Mouse (Mus musculus) layer of hippocampus, adult 8-10 months (tissue): Measurements from ENCODE around the gene Pafah2. TPM values are rescaled to one million over a fixed set of nuclear protein-coding genes. Genes with fewer than 3 reads are reported as not detected.

ENCODE experiments used
- DNase-seq, 2 experiments: peaks; one replicate each; pipeline ENCODE4 v3.0.0; 2022; ENCODE audit warnings: low spot score in 2 of 2
- total RNA-seq, 4 experiments: library from RNA; stranded (reverse); gene quantifications; 2 replicates each; pipeline ENCODE4 v1.2.4; 2022

Gene Pafah2
- total RNA-seq, 4 experiments from 2014 or later: 5.5 to 10.5 (median 8.5) TPM

DNA sequence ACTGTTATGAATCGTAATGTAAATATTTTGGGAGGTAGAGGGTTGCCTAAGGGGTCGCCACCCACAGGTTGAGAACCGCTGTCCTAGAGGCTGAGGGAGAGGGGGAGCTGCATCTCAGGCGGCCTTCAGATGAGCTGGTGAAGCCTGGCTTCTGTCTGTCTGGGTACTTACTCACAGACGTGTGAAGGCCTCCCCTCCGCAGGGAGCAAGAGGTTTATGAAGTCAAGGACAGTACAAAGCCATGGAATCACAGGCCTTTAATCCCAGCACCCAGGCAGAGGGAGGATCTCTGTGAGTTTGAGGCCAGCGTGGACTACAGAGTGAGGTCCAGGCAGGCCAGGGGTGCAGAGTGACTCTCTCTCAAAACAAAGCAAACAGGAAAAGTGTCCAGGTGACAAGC is 21.0 kb downstream of the Pafah2 start:
- no peak for DNase-seq

DNA sequence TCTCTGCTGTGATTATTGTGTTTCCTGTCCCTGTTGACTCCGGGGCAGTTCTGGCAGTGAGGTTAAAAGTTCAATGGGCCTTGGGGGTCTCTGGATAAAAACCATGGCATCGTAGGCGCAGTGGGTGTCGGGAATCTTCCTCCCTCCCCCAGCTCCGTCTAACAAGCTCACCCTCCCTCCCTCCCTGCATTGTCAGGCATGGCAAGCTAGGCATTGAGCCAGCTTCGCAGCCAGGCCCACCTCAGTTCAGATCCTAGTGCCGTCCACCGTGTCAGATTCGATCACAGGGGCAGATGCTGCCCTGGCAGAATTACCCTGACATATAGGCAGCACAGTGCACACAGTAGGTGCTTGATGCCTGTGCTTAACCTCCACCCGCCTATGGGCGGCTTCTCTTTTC is 25.9 kb downstream of the Pafah2 start:
- DNase-seq: no peak

DNA sequence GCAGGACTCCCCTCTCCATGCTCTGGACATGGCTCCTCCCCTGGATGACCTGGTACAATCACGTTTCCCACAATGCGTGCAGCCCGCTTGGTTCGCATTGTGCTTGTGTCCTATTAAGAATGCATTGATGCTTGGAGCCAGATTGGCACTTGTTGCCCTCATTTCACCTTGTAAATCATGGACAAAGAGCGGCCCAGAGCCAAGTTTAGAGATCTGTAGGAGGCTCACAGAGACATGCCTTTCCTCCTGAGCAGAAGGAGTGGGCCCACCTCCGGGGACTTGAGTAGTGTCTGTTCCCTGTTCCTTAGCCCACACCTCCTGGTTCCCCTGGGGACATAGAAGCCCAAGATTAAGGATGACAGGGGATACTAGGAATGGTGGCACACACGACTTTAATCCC is 27.8 kb downstream of the Pafah2 start:
- DNase-seq: no peak

DNA sequence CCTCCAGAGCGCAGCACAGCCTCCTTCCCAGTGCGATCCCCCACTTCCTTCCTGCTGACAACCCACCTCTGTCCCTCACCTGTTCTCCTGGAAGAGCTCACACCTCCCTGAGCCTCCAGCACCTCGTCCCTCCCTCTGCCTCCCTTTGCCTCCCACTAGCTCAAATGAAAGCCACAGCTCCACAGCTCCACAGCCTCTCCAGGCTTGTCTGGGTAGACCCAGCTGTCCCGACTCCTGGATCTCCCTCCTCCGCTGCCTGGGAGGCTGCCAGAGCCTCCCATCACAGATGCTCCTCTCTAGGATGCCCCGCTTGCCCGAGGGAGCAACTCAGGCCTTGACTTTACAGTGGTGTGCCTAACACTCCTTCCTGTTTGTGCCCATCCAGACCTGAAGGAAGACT is 29.0 kb downstream of the Pafah2 start:
- no peak for DNase-seq

DNA sequence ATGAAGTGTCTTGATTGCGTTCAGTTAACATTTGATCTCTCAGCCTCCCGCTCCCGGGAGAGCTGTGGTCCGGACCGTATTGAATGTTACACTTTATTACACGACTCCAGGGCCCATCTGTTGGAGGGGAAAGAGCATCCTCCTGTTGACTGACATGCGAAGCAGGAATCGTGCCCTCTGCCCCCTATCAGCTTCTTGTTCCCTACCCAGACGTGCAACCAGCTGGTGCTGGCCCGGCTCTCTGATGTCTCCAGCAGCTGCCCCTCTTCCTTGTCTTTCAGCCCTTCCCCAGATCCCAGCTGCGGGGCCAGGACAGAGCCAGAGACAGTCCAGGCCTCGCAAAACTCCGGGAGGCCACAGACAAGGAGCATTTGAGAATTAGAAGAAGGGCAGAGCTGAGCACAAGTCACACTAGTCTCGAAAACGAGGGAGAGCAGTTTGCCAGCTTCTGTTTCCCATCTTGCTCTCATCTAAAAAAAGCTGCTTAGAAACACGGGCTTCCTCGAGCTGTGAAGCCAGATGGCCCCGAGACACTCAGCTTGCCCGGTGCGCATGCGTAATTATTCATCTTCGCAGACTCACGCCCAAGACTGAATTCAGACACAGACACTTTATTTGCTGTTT is 34.4 kb downstream of the Pafah2 start:
- DNase-seq: peak; percentile 92 to 95

DNA sequence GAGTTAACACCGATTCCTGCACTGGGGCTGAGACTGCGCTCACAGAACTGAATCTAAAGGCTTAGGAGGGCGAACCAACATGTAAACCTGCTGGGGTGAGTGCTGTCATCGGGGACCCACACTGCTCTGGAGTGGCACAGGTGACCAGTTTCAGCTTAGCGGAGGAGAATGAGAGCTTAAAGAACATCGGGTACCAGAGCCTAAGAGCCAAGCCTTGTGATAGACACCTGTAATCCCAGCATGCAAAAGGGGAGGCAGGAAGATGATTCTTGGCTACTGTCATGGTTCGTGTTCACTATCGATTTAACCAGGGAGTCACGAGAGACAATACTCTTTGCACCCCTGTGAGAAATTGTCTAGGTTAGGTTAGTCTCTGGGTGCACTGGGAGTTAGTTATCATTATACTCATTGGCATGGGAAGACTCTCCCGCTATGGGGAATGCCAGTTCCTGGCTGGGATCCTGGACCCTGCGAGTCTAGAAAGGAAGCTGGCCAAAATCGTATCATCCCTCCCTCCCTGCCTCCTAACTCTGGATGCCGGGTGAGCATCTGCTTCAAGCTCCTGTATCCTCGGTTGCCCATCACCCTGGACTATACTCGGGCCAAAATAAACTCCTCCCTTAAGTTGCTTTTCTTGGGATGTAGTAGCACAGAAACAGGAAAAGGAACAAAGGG is 36.7 kb downstream of the Pafah2 start:
- no peak for DNase-seq

DNA sequence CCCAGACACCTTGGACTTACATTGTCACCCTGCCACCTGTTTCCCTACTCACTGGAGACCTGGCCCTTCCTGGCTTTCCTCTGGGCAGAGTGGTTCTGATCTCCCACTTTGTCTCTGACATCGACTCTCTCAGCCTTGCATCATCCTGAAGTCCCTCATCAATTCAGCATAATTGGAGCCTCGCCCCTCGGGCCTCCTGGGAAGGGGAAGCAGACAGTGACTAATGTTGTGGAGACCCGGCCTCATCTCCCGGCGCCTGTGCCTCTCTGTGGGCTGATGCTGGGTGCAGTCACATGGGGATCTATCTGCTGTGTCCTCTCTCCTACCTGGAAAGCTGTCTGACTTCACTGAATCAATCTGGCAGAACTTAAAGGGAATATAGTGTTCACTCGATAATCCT is 40.1 kb downstream of the Pafah2 start:
- no peak for DNase-seq

DNA sequence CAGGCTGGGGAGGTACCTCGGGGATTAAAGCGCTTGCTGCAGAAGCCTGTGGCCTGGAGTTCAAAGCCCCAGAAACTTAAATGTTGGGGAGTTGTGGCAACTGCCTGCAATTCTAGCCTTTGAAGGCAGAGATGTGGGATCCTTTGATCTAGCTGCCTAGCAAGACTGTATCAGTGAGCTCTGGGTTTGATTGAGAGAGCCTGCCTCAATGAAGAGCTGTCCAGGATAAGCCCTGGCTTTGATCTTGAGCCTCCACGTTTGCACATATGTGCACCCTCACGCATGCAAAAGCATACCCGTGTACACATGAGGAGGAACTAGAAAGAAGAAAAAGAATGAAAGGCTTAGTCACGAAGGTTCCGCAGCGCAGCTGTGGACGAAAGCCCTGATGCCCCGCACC is 40.5 kb downstream of the Pafah2 start:
- DNase-seq: no peak

DNA sequence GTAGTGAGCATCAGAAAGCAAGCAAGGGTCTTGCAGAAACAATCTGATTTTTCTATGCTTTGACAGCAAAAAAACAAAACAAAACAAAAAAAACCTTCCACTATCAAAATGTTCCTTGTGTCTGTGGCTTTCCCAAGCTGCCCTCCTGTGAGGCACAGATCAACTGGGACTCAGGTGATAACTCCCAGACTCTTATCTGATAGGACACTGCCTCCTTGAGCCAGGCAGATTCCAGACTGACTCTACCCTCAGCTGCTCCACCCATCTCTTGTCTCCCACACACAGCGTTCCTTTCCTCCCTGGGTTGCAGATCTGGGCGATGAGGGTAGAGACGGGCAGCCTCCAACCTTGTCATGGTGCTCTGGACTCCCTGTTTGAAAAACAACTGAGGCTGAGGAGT is 43.0 kb downstream of the Pafah2 start:
- no peak for DNase-seq

DNA sequence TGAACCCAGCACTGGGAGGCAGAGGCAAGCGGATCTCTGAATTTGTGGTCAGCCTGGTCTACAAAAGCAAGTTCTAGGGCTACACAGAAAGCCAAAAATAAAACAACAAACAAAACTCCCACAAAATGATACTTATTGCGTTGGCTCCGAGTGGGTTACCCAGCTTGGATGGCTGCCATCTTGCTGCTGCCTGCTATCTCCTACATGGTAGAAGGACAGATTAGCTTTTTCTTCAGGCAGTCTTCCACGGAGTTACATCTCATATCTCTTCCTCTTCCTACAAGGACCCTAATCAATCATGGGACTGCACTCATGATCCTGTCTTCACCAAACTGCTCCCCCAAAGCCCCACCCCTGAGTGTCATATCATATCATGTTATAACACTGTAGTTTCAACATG is 43.8 kb downstream of the Pafah2 start:
- no peak for DNase-seq

DNA sequence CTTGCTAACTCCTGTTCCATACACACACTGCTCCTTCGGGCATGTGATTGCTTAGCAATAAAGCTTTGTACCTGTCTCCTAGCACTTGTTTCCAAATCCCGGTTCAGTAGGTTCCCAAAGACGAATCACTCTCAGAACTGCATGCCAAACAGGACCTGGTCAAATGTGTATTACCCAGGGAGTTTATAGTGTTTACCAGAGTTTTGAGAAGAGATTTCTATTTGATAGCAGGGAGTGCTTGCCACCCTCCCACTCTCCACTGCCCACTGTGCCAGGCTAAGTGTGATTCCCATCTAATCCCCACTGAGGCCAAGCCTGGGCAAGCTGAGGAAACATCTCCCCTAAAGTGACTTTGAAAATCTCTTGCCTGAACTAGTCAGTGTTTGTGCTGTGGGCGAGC is 46.1 kb downstream of the Pafah2 start:
- no peak for DNase-seq

DNA sequence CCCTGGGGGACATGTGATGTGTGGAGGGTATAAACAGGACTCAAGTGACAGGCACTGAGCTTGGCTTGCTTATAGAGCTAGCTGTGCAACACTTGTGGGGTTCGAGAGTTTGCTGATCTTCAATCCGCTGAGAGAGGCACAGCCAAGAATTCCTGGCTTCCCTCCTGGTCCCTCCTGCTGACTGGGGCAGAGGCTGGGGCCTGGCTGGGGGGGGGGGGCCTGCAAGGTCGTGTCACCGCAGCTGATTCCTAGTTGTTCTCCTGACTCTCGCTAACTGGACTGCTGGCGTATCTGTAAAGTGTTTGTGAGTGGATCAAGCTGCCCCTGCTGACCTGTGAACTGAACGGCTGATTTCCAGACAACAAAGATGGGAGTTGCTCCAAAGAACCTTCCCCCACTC is 47.5 kb downstream of the Pafah2 start:
- no peak for DNase-seq

DNA sequence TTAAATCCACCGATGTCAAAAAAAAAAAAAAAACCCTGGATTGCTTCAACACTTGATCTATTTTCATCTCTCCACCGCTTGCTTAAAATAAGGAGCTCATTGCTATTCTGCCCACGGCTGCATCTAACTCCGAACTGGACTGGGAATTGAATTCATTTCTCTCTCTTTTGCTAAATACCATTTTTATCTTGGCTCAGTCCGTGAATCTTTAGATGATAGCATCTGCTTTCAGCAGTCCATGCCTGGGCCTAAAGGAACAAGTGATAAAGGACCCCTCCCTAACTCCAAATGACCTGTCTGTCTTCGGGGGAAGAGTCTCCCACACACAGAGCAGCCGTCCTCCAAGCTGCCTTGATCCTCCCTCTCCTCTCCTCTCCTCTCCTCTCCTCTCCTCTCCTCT is 48.8 kb downstream of the Pafah2 start:
- peak; percentile 52 to 63 for DNase-seq

DNA sequence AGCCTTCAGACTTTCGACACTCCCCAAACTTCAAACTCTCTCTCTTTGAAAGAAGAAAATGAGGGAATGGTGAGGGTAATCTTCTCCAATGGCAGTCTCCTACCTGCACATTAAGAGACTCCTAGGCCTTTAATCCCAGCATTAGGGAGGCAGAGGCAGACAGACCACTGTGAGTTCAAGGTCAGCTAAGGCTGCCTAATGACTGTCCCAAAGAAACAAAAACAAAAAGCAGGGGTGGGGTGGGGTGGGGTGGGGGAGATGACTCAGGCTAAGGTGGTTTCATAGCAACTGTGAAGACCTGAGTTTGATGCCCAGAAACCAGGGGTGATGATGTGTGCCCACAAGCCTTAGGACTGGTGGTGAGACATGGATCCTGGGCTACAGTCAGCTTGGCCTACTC is 49.4 kb downstream of the Pafah2 start:
- DNase-seq: no peak

DNA sequence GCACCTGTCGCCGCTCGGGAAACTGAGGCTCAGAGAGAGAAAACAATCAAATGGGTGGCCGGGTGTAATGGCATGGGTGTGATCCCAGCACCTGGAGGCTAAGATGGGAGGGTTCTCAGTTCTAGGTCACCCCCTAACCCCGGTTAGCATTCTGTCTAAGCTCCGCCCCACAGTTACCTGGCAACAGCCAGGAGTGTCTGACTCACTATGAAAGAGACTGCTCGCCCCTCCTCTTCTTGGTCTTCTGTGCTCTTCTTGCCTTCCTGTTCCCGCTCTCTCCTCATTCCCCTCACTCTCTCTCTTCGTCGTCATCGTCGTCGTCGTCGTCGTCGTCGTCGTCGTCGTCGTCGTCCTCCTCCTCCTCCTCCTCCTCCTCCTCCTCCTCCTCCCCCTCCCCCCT is 51.8 kb downstream of the Pafah2 start:
- no peak for DNase-seq

DNA sequence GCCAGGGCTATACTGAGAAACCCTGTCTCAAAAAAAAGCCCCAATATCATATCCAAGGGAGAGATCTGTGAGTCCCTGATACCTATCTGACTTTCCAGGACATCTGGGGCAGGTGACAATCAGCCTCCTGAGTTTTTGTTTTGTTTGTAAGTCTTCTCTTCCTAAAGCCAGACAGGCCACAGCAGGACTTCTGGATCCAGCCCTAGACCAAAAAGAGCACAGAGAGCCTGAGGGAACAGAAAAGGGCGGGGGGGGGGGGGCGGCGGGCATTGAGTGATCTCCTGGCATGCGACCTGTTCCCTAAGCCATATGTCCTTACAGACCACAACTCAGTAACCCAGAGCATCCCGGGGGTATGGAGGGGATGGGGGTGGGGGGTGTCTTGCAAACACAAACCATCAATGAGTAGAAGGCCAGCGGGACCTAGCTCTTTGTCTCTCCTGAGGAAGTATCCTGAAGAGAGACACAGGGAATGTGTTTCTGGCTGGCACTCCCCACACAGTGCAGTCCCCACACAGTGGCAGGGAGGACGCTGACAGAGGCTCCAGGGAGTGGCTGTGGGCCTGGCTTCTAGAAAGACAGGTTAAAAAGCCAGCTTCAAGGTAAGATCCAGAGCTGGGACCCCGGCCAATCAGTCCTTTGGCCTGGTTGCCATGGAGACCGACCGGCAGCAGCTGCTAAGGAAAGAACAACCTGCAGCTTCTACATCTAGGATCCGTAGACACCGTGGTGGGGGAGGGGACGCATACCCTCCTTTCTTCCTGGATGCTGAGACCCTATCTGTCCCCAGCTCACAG is 53.7 kb downstream of the Pafah2 start:
- DNase-seq: peak in 1 of 2 experiments; percentile 46

DNA sequence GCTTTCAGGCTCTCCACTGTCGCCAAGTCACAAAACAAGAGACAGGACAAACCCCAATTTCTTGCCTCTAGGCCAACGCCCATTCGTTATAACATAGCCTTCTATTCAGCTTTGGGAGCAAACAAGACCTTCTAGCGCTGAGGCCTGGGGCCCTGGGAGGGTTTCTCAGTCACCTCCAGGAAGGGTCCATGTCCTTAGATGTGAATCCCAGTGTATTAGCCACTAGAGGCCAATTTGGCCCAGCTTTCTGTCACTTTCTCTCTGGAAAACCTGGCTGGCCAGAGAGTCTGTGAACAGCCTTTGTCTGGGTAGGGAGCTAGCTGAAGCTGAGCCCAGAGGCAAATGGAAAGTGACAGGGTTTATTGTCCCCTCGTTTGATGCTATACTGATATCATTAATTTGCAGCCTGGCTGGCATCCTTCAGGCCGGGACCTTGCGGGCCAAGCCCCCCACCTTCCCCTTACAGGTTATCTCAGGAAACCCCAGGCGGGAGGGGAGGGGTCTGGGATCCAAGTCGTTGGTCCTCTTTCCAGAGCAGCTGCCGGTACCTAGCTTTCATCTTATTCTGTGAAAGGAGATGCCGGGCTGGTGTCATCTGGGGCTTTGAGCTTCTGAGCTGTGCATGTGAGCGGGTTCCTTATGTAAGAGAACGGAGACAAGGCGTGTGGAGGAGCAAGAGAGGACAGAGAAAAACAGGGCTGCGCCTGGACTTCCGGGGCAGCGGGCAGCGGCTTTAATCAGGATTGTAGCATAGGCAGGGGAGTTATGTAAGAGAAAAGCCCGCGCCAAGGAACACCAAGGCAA is 54.5 kb downstream of the Pafah2 start:
- peak; percentile 55 to 68 for DNase-seq

DNA sequence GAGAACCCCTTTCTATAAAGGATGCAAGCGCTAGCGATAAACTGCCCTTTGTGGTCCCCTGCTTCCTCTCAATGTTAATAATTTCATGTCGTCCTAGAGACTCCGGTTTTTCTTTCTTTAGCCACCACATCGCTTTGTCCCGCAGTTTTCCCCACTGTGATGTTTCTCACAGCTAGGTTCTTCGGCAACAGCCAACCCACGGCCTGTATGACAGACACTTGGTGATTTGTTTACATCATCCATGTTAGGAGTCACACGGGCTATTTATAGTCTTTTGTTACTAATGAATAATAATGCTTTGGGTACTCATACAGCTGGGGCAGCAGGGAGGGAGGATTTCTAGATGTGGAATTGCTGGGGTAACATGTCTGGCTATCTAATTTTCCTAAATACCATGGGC is 55.4 kb downstream of the Pafah2 start:
- DNase-seq: no peak

DNA sequence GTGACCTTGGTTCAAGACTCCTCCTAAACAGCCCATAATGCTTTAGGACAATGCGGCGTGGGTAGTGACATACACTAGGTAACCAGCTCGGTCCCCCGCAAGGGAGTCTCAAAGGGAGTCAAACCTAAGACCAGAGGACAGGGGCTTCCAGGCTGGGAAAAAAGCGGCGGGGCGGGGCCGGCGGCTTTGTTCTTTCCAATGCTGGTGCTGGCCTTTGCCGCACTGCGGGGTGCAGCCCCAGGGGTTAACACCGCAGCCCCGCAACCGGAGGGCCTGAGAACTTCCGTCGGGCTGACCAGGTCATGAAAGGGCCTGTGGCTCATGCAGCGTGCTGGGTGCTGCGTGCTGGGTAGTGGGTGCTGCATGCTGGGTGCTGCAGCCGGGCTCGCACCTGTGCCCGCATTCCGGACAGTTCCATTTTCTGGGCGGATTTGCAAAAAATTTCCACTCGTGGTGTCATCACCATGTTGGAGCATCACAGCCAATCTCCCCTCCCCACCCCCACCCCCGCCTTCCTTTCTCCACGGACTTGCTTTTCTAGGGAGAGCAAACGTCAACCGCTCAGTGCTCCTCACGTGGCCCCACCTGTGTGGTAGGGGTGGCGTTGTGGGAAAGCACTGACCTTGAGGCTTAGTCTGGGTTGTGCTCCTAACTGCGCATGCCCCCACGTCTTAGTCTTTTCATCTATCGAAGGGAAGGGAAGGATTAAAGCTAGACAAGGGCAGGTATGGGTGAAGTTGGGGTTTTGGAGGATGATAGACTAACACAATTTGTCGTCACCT is 57.7 kb downstream of the Pafah2 start:
- no peak for DNase-seq

DNA sequence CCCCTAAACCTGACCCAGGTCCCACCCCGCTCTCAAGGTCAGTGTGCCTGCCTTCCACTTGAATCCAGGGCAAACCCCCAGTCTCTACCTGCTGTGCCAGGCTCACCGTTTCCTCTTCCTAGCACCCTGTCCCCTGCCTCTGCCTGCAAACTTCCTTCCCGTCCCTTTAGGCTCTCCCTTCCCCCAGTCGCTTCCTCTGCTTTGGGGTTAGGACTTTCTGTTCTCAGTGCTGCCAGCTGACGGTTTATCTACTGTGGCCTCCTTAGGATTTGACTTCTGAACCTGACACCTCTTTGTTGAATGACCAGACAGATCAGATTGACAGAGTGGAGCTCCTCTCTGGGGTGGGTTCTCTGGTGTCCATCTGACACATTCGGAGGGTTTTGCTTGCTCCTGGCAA is 59.2 kb downstream of the Pafah2 start:
- DNase-seq: no peak
